Mouse (Mus musculus) hematopoietic stem cell, adult 5-6 weeks (primary cell): ENCODE data around the gene Ppil6. TPM values are rescaled to one million over a fixed set of nuclear protein-coding genes. Genes with fewer than 3 reads are reported as not detected.

Source experiments
- ATAC-seq, 2 experiments: fragments of 125-278 bp in 1 of 2; replicated peaks in 1 of 2; 2 replicates each; pipeline ENCODE4 v1.8.0; 2016 to 2017; ENCODE audit warnings: inconsistent platforms in 2 of 2, mild to moderate bottlenecking in 2 of 2, moderate number of reproducible peaks in 2 of 2, low read depth in 1 of 2, moderate TSS enrichment in 1 of 2; ENCODE audit not compliant: low FRiP score in 2 of 2, poor library complexity in 2 of 2, severe bottlenecking in 2 of 2, insufficient read depth in 1 of 2, low TSS enrichment in 1 of 2
- total RNA-seq: library from RNA; stranded (forward); fragments of 172-1452, 232-1000 nt; gene quantifications from 2 replicates; pipeline ENCODE4 v1.2.3, GENCODE M21; 2017

Ppil6 gene
- total RNA-seq, 1 experiment from 2014 or later, result 1.4 TPM

DNA sequence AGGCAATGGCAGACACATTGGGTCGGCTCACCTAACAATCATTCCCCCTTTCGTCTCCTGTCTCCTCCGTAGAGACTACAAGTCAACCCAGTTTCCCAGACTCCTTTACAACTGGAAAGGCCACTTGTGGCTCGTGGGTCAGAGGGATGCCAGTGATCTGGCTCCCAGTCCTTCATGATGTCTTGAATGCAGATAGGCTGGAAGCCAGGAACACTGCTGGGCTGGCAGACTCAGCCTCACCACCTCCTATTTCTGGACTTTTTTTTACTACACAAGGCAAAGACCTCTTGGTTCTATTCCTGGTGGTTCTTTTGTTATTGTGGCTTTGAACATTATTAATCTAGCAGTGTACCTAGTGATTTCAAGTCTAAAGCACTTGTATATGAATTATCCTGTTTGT lies 24.1 kb downstream of the Ppil6 start:
- no peak for ATAC-seq

DNA sequence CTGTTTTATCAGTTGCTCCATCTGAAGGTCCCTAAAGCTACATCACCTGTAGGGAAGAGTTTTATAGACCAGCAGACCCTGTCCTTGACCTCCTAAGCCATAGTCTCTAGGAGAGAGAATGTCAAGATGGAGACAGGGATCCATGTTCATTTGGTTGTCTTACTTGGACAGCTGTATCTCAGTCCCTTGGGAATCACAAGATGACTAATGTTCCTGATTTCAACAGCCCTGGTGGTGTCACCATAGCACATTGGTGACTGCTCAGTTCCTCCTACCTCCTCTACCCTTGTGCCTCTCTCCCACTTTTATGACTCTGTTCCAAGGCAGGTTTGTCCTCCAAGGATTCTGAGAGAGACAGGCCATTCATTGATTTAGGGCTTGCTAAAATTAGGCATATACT lies 24.7 kb downstream of the Ppil6 start:
- ATAC-seq, result no peak

DNA sequence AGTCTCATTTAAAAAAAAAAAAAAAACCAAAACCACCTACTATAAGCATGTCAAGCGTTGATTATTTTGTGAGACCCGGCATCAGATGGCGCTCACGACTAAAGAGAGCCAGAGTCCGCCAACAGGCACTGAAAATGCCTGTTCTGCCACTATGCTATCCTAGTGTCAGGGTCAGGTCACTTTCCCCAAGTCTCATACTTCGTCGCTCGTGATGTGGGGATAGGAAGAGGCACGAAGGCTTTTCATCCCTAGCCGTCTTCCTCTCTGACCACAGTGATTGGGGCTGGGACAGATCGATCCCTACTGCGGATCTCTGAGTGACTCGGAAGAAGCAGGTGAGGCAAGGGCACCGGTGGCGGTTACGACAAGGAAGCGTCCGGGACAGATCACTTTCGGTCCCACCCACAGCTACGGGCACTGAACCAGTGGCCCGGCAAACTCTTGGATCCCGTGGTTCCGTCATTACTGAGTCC lies 28.3 kb downstream of the Ppil6 start:
- ATAC-seq, result peak; percentile 68 to 79

DNA sequence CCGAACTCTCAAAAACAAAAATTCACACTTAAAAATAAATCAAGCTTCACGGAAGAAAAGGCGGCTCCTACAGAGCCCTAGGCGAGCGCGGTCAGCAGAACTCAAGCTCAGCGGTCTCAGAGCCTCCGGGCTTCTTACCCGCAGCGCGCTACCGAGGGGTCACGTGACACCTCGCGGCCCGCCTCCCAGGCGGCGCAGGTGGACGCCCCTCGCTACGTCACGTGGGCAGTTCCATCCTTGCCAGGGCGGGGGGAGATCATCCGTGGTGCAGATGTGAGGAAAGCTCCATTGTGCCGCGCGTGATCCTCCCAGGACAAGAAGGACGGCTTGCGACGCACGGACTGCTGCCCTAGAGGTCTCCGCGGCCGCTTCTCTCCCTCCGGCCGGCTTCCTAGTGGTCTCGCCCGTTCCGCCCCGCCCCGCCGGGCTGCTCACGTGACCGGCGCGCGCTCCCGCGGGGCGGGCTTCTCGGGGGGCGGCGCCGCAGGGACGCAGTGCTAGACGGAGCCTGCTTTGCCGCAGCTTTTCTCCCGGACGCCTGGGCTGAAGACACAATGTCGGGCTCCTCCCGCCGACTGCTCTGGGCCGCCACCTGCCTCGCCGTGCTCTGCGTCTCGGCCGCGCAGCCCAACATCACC lies 28.9 kb downstream of the Ppil6 start, which contains the start of gene Cd164:
TSS of gene Cd164 (plus strand) at position 434 of the 638 bp plus-strand sequence.
- peak; percentile 68 to 70 for ATAC-seq

DNA sequence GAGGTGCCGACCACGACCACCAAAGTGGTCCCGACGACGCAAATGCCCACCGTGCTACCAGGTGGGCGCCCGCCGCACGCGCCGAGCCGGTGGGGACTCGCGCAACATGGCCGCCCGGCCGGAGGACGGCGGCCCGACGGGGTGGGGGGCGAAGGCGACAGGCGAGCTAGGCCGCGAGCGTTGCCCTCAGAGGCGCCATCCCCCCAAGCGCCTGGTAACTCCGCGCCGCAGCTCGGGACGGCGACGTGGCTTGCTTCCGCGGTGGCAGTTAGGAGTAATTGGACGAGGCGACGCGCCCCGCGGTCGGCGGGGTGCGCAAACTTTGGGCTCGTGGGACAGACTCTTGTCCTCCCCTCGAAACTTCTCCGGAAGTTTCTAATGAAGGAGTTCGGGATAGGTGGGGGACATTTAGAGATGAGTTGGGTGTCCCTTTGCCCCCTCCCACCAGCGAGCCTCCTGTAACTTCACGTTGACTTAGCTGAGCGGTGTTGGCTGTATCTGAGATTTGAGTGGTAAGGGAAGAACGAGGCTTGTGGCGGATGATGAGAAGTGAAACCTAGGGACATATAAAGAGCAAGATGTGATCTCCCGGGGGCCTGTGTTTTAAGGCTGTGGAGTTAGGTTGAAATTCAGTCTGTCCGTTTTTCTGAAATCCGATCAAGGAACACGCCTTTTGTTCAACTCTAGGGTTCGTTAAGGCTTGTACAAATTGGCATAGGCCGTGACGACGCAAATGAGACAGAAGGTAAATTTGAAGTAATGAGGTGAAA lies 29.6 kb downstream of the Ppil6 start:
- peak in 1 of 2 experiments; percentile 14; a peak in 2 of 4 replicates for ATAC-seq

DNA sequence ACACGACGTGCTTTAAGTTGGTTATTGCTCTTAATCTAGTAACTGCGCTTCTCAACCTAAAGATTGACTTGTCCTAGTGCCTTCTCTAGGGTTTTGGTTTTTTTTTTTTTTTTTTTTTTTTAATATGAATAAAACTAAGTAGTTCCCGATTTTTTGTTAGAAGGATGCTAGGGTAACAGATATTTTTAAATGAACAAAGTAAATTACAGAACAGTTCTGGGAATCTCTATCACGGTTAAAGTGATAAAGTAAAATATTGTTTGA lies 30.1 kb downstream of the Ppil6 start:
- no peak for ATAC-seq

DNA sequence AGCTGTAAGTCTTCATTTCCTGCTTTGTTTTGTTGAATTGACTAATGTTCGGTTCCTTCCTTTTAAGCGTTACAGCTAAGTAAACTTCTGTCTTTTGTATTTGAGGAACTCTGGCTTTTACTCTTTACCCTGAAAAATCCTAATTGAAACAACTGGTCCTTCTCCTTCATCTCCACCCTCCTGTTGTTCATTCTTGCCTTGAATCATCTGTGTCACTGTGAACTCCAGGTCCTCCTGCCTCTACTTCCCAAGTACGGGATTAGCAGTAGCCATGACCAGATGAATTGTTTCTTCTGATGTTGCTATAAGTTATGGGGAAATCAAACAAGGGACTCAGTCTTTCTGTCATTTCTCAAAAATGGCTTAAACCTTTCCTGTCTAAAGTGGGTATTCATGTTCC lies 33.1 kb downstream of the Ppil6 start:
- ATAC-seq, result no peak

DNA sequence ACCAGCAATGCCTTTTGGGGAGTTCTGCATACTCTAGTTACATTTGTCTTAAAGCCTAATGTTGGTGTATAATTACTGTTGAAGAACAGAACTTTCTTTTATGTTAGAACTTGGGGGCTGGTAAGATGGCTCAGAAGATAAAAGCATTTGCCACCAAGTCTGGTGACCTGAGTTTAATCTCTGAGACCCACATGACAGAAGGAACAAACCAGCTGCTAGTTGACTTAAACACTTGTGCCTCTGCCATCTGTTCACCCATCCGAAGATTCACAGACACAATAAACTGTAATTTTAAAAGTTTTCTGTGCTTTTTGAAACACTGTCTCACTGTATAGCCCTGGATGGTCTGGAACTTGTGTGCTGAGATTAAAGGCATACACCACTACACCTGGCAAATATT lies 35.5 kb downstream of the Ppil6 start:
- no peak for ATAC-seq

DNA sequence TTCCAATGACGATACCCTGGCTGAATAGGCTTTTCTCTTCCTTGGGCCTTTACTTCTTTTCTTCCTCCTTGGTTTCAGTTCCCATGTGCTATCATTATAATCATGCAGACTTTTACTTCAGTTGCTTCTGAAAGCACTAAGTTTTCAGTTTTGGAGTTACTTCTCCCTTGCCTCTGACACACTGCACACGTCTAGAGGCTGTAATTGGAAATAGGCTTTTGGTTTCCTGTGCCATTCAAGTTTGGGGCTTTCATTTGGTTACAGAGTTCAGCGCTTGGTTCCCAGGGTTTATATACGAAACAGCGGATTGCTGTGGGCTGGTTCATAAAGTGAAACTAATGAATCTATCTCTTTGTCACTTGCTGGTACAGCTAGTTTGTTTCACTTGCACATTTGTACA lies 39.7 kb downstream of the Ppil6 start:
- ATAC-seq, result peak; percentile 53 to 69; a peak in 3 of 4 replicates

DNA sequence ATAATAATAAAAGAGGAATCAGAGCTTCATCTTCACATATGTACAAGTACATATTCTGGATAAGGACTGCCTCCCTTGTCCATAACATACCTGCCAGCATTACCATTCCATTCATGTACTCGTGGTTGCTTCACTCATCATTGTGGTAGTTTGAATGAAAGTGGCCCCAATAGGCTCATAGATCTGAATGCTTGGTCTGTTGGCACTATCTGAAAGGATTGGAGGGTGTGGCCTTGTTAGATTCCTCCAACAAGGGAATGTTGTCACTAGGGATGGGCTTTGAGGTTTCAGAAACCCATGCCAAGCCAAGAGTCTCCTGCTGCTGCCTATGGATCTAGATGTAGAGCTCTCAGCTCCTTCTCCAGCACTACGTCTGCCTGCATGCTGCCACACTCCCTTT lies 45.8 kb downstream of the Ppil6 start:
- ATAC-seq, result no peak

DNA sequence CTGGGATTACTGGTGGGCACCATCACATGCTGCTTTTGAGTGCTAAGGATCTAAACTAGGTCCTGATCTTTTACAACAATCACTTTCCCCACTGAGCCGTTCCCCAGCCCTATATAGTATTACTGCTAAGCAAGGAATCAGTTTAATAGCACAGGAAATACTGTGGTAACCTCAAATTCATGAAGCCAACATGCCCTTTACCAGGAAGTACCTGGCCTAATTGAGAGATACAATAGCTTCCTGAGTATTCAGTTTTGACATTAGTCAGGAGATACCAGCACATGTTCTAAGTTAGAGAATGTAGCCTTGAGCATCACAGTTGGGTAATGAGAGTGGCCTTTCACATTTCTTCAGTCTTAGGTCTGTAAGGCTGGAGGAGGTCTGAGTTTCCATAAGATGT lies 46.5 kb downstream of the Ppil6 start:
- no peak for ATAC-seq

DNA sequence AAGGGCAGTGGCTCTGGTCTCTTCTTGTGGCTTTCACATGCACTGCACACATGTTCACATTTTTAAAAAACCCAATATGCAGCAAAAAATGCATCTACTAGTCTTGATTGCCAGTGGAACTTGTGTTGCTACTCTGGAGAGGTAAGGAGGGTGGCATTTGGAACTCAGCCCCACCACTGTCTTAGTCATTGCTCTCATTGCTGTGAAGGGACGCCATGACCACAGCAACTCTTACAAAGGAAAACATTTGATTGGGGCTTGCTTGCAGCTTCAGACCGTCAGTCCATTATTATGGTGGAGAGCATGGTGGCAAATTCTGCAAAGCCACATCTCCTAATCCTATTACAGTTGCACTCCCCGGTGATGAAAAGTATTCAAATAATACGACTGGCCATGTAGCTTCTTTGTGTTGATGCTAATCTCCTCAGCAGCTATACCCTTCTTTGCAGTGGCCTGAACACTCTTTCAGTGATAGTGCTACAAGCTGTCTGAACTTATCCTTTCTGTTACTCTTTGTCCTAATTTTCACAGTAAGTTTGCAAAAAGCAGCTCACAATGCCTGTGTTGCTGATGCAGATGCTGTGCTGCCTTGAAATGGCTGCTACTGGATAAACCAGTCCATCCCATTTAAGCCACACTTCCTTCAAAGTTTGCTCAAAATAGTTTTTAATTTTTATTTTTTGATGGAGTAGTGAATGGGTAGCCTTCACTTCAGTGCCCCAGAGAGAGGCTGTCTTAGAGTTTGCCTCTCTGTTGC lies 47.2 kb downstream of the Ppil6 start:
- ATAC-seq, result no peak

DNA sequence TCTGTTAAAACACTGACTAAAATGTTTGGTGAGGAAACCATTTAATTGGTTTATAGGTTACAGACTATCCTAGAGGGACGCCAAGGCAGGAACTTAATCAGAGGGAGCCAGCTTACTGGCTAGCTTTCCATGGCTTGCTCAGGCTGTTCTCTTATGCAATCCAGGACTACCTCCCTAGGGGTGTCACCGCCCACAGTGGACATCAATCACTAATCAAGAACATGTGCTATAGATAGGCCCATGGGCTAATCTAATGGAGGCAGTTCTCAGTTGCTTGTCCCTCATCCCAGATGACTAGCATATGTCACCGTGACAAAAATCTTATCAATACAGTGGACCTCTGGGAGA lies 47.7 kb downstream of the Ppil6 start:
- ATAC-seq, result no peak

DNA sequence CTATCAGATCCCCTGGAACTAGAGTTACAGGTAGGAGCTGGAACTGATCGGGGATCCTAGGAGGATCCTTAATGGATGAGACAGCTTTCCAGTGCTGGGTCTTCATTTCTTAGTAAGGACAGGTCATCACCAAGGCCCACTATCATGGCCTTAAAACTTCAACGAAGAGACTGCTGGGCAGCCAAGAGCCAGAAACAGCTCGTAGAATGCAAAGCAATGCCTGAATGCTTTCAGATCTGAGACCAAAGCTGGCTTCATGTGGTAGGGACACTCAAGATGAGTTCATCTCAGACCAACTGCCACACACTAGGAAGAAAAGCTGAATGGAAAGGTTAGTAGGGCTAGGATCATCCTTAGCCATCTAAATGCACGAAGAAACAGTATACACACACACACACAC lies 48.7 kb downstream of the Ppil6 start:
- no peak for ATAC-seq

DNA sequence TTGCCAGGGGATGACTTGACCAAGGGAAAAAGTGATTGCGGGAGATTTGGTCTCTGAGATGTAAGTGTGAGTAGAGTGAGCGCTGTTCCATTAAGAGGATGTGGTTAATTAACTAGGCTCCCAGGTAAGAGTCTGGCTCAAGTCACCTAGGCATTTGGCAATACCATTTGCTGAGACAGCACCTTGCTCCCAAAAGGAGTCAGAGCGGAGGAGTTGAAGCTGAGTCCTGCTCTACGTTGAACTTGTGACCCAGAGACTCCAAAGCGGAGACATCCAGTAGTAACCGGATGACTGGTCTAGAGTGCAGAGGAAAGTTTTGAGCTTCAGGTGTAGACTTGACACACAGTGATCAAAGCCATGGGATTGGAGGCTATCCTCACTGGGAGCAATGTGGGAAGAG lies 51.8 kb downstream of the Ppil6 start:
- no peak for ATAC-seq

DNA sequence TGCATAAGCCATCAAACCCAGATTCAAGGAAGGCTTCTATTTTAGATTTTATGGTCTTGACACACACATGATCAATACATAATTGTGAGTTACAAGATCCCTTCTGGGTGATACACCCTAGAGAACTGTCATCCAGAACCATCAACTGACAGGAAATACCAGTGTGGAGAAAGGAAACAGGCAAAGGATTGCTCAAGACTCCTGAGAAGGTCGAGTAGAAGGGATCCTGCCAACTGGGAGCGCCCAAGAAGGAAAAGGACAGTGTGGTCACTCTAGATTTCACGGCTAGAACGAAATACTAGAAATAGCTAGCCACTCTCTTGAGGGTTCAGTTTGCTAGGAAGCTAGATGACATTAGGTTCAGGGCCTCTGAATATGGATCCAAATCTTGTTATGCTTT lies 53.2 kb downstream of the Ppil6 start:
- no peak for ATAC-seq

DNA sequence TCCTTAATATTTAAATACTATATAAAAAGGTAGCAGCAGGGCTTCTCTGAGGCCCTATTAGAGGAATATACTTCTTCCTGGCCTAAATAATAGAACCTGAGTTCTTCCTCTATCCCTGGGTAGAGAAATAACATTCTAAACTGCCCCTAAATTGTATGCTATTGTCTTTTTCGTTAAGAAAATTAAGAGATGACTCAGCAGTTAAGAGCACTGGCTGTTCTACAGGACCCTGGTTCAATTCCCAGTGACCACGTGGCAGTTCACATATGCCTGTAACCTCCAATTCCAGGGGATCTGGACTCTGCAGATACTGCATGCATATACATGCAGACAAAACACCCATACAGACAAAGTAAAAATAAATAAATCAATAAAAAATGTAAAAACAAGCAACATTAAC lies 53.6 kb downstream of the Ppil6 start:
- no peak for ATAC-seq

DNA sequence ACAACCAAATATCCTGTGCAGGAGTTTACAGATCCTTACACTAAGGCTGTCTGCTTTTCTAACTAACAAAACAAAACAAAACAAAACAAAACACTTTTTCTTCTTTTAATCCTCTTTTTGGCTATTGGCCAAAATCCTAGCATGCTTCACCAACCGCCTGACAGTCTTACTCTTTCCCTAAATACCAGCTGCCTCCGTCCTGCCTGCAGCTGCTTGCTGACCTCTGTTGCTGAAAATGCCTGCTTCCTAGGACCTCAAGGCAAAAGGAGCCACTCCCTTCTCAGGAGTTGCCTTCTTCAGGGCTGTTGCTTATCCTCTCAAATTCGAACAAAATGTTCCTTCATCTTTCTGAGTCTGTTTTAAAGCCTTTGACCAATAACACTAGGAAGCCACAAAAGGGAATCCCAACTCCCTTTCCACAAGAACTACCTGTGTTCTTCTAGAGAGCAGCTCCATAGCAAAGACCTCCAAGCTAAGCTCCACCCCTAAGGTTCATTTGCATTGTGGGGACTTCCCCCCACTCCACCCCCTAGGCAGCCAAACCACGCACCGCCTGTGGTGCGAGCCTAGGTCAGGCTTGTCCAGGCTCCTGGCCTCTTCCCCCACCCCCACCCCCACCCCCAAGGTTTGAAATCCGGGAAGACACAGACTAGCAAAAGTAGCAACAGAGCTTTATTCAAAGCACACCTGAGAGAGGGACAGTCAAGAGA lies 54.4 kb downstream of the Ppil6 start:
- peak; percentile 56 to 62; a peak in 2 of 4 replicates for ATAC-seq
